Mouse (Mus musculus) kidney, embryonic 15.5 days (tissue): ENCODE results near the gene Slco1a1. TPM values are rescaled to one million over a fixed set of nuclear protein-coding genes. Genes with fewer than 3 reads are reported as not detected.
A peak's percentile ranks its signal among the peaks of the same experiment; 100 is the strongest.
"Not testable (repeated sequence)": the region's sequence is repeated elsewhere in the genome, so short reads cannot be mapped to it uniquely, and the experiment has no call there.

Source experiments
- ATAC-seq: fragments of 200-750 bp; cut with Nextera tagmentation; replicated peaks from 2 replicates; pipeline ENCODE4 v1.8.0; 2017; ENCODE audit warnings: moderate TSS enrichment; ENCODE audit not compliant: low FRiP score
- H3K27ac ChIP-seq: fragments of 300-500 bp; sonication (generic); 2 replicates; pipeline ENCODE4 v1.5.1; 2015; ENCODE audit warnings: mild to moderate bottlenecking, inconsistent platforms
- H3K27me3 ChIP-seq: fragments of 300-500 bp; sonication (generic); 2 replicates; pipeline ENCODE4 v1.6.1; 2015; ENCODE audit warnings: inconsistent platforms
- H3K36me3 ChIP-seq: fragments of 300-500 bp; sonication (generic); 2 replicates; pipeline ENCODE4 v1.6.1; 2015; ENCODE audit warnings: inconsistent platforms
- H3K4me1 ChIP-seq: fragments of 300-500 bp; sonication (generic); 2 replicates; pipeline ENCODE4 v1.6.1; 2015; ENCODE audit warnings: inconsistent platforms
- H3K4me2 ChIP-seq: fragments of 300-500 bp; sonication (generic); 2 replicates; pipeline ENCODE4 v1.6.1; 2015; ENCODE audit warnings: moderate library complexity, mild to moderate bottlenecking, inconsistent platforms
- H3K4me3 ChIP-seq: fragments of 300-500 bp; sonication (generic); replicated peaks from 2 replicates; pipeline ENCODE4 v1.5.1; 2015; ENCODE audit warnings: mild to moderate bottlenecking, inconsistent platforms
- H3K9ac ChIP-seq: fragments of 300-500 bp; sonication (generic); 2 replicates; pipeline ENCODE4 v1.6.1; 2015; ENCODE audit warnings: mild to moderate bottlenecking, inconsistent platforms
- H3K9me3 ChIP-seq: fragments of 300-500 bp; sonication (generic); replicated peaks from 2 replicates; pipeline ENCODE4 v1.6.1; 2016; ENCODE audit warnings: inconsistent platforms
- WGBS: fragments of 180-500 bp; shearing (Covaris S2); methylation state at CpG from one replicate; pipeline ENCODE4 v1.1.7; 2015; ENCODE audit warnings: mixed read lengths; 5-methylcytosine and 5-hydroxymethylcytosine counted together
- polyA plus RNA-seq: library from polyadenylated mRNA; unstranded; fragments of >200 nt; fragmentation: Nextera tagmentation; extraction: Ambion mirVana; gene quantifications from 2 replicates; pipeline ENCODE4 v1.2.1, GENCODE M21; 2015

Slco1a1 gene
- not detected in 2 replicates for polyA plus RNA-seq

DNA sequence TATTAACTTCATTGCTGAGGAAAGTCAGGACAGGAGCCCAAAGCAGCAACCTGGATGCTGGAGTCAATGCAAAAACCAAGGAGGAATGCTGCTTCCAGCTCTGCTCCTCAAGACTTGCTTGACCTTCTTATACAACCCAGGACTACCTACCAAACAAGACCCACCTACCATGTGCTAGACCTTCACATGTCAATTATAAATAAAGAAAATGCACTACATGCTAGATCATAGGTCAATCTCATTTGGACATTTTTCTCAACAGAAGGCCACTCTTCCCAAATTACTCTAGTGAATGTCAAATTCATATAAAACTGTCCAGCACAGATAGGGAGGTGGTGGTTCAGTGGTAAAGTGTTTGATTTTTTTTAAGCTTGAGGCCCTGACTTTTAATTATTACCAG, at the start of gene Slco1a1:
Slco1a1 (minus strand) TSS at position 101 of the 400 bp plus-strand sequence.
- Histone ChIP-seq H3K27ac (no peak within 1 kb of the TSS), H3K4me3 (no peak within 1 kb of the TSS)

DNA sequence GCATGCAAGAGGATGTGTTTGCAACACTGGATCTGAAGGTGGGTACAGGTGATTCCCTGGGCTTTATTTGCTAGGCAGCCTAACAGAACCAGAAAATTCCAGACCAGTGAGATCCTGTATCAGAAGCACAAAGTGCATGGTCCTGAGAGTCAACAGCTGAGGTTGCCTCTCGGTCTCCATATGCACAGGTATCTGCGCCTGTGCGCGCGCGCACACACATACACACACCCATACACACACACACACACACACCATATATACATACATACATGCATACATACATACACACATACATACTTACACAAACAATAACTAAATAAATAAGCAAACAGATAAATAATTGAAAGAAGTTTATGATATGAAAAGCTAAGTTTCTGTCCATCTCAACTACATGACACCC, 40.0 kb upstream of the Slco1a1 start:
- Histone ChIP-seq H3K4me1 (no peaks in the 10 kb centered on the region), H3K9me3 (no peaks in the 10 kb centered on the region), H3K27me3 (no peaks in the 10 kb centered on the region), H3K36me3 (no peaks in the 10 kb centered on the region), H3K4me2 (no peak overlapping the region), H3K9ac (no peak overlapping the region), H3K27ac (no peak overlapping the region), H3K4me3 (no peak overlapping the region)
- 98% methylated on average over 6 of the region's 6 CpGs for WGBS
- ATAC-seq, result no peak

More for the DNA sequence above, at the start of gene Slco1a1:
- Histone ChIP-seq H3K4me2 (no peak within 1 kb of the TSS), H3K36me3 (no peaks in the 10 kb centered on the region), H3K27me3 (no peaks in the 10 kb centered on the region), H3K9me3 (no peaks in the 10 kb centered on the region), H3K4me1 (no peaks in the 10 kb centered on the region), H3K9ac (no peak within 1 kb of the TSS)
- no peak for ATAC-seq

DNA sequence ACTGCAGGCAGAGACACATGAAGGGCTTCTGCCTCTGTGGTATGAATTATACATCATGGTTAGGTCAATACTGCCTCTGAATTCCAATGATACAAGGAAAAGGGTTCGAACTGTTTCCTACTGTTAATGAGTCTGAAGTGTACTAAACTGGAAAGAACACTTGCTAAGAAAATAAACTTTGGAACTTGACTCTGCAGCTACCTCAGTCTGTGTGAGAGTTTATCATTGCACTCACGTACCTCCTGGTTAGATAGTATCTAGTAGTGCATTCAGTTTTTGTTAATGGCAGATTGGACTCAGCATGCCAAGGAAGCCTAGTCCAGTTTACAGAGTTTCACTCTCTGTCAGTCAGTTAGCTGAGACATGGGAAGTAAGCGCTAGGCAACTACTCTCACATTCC, 37.9 kb upstream of the Slco1a1 start:
- no peaks in the 10 kb centered on the region for H3K27me3 ChIP-seq

DNA sequence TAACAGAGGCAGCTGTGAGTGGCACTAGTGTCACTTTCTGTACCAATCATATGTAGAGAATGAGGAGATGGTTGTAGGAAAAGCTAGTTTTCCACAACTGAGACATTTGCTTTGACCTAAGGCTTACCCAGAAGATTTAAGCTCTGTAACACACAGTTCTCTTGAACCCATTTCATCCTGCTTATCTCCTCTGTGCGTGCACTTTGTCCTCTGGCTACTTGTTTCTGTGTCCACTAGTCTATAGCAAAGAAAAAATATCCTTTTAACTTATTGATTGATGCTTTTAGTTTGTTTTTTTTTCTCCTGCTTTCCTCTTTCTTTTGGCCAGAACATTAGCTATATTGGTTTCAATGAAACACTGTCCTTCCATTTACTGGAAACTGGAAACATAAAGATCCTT, 15.7 kb upstream of the Slco1a1 start:
- H3K4me1 ChIP-seq, result no peaks in the 10 kb centered on the region
- no peak overlapping the region for H3K9ac ChIP-seq
- H3K4me3 ChIP-seq, result no peak overlapping the region
- no peaks in the 10 kb centered on the region for H3K27me3 ChIP-seq
- no peaks in the 10 kb centered on the region for H3K36me3 ChIP-seq
- no peaks in the 10 kb centered on the region for H3K9me3 ChIP-seq
- H3K27ac ChIP-seq, result no peak overlapping the region
- no peak for ATAC-seq
- H3K4me2 ChIP-seq, result no peak overlapping the region
- WGBS, result 65% methylated on average over 1 of the region's 1 CpGs

More for the DNA sequence above, 37.9 kb upstream of the Slco1a1 start:
- Histone ChIP-seq H3K4me3 (no peak overlapping the region), H3K9ac (no peak overlapping the region), H3K4me2 (no peak overlapping the region), H3K9me3 (no peaks in the 10 kb centered on the region), H3K4me1 (no peaks in the 10 kb centered on the region), H3K27ac (no peak overlapping the region), H3K36me3 (no peaks in the 10 kb centered on the region)
- WGBS, result 61% methylated on average over 3 of the region's 3 CpGs
- 0 out of 2 replicates have a peak, but pooled peaks have one; percentile 40 for ATAC-seq

DNA sequence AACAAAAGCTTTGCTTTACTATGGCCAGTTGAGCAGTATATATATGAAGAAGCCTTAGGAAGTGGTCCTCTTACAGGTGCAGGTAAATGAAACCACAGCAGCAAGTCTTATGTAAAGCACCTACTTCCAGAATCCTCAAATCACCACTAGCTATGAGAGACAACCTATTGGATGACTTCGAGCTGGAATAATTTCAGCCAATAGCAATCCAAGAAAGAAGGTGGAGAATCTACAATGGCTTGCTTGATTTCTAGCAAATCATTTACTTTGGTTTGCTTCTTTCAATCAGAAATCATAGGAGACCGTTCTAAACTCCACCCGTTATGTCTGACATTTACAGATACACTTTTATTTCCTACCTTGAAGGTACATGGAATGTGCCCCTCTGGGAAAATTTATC, 15.1 kb upstream of the Slco1a1 start:
- WGBS, result 85% methylated on average over 3 of the region's 3 CpGs
- H3K9me3 ChIP-seq, result no peaks in the 10 kb centered on the region
- no peak overlapping the region for H3K4me2 ChIP-seq
- H3K9ac ChIP-seq, result no peak overlapping the region
- no peaks in the 10 kb centered on the region for H3K36me3 ChIP-seq
- no peaks in the 10 kb centered on the region for H3K4me1 ChIP-seq
- H3K27ac ChIP-seq, result no peak overlapping the region
- no peak for ATAC-seq
- no peaks in the 10 kb centered on the region for H3K27me3 ChIP-seq
- no peak overlapping the region for H3K4me3 ChIP-seq

DNA sequence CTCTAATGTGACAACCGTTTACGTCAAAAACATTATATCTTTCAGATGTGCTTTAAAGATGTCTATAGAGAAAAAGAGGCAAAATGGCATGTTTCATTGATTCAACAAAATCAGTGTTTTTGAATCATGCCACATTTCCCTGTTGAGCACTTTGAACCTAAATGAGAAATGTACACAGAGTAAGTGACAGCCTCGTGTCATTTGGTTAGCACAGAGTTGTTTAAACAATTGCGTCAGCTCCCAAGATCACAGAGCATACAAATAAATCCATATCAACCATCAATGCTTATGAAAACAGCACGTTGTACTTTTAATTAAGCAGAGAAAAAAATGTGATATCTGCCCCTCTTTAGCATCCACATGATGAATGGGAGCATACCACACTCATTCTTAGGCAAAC, 13.7 kb upstream of the Slco1a1 start:
- WGBS, result 68% methylated on average over 5 of the region's 5 CpGs
- ATAC-seq, result no peak
- H3K9ac ChIP-seq, result no peak overlapping the region
- no peak overlapping the region for H3K4me3 ChIP-seq
- no peaks in the 10 kb centered on the region for H3K27me3 ChIP-seq
- no peaks in the 10 kb centered on the region for H3K4me1 ChIP-seq
- no peak overlapping the region for H3K27ac ChIP-seq
- no peaks in the 10 kb centered on the region for H3K36me3 ChIP-seq
- no peaks in the 10 kb centered on the region for H3K9me3 ChIP-seq
- H3K4me2 ChIP-seq, result no peak overlapping the region

DNA sequence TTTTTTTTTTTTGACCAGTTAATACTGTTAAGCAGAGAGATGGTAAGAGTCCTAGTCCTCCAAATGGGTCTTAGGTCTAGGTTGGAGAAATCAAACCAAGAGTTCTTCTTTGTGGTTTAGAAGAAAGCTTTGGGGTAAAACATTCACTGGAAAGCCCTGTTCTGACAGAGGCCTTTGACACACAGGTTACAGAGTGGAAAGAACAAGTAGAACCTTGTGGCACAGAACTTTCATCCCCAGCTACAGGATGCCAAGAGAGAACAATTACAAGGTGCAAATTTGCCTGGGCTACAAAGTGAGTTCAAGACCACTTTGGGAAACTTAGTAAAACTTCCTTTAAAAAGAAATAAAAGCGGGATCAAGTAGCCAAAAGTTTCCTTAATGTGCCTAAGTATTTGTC, 6.3 kb downstream of the Slco1a1 start:
- H3K4me1 ChIP-seq, result no peaks in the 10 kb centered on the region
- no peaks in the 10 kb centered on the region for H3K36me3 ChIP-seq
- no peaks in the 10 kb centered on the region for H3K9me3 ChIP-seq
- no peak overlapping the region for H3K4me2 ChIP-seq
- no peaks in the 10 kb centered on the region for H3K27me3 ChIP-seq
- WGBS, result 84% methylated on average over 1 of the region's 1 CpGs
- H3K4me3 ChIP-seq, result no peak overlapping the region
- no peak overlapping the region for H3K27ac ChIP-seq
- ATAC-seq, result no peak
- no peak overlapping the region for H3K9ac ChIP-seq

DNA sequence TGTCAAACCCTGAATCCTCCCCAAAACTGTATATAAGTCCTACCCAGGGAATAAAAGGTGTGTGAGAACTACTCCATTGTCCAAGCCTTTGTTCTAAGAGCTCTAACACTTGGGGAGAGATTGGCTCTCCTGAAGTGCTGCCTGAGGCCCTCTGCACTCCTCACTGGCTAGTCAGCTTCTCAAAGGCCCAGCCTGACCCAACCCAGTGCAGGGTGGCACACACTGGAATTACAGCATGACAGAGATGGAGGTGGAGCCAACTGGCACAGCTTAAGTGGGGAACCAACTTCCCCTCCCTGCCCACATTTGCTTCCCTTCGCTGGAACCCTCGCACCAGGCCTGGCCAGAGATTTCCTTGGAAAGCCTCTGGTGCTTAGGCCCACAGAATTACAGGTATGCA, 48.6 kb downstream of the Slco1a1 start:
- WGBS, result 66% methylated on average over 2 of the region's 2 CpGs
- ATAC-seq, result no peak
- H3K4me3 ChIP-seq, result no peak overlapping the region

DNA sequence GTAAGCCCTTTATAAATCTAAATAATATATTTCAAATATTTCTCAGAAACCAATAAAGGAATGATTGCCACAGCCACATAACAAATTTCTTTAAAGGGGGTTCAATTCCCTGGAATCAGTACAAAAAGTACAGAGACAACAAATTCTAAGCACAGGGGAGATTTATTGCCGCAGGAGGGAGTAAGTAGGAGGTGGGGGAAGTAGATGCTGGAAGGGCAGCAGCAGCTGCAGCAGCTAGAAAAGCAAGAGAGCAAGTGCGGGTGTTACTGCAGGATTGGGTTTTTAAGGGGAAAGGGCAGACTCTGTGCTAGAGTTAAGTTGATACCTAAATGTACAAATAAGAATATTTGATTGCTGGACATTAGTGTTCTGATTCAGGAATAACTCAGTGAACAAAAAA, 57.0 kb downstream of the Slco1a1 start:
- no peak overlapping the region for H3K4me2 ChIP-seq
- H3K27ac ChIP-seq, result no peak overlapping the region
- WGBS, result 16% methylated on average over 2 of the region's 2 CpGs
- no peak for ATAC-seq
- H3K27me3 ChIP-seq, result no peaks in the 10 kb centered on the region
- no peaks in the 10 kb centered on the region for H3K9me3 ChIP-seq
- no peaks in the 10 kb centered on the region for H3K4me1 ChIP-seq
- no peak overlapping the region for H3K9ac ChIP-seq
- no peaks in the 10 kb centered on the region for H3K36me3 ChIP-seq
- no peak overlapping the region for H3K4me3 ChIP-seq

More for the DNA sequence above, 48.6 kb downstream of the Slco1a1 start:
- Histone ChIP-seq H3K9ac (no peak overlapping the region), H3K36me3 (no peaks in the 10 kb centered on the region), H3K4me1 (no peaks in the 10 kb centered on the region), H3K9me3 (0 out of 2 replicates have a peak, but pooled peaks cover 3% of the 10 kb centered on the region), H3K27ac (no peak overlapping the region), H3K27me3 (no peaks in the 10 kb centered on the region), H3K4me2 (no peak overlapping the region)

DNA sequence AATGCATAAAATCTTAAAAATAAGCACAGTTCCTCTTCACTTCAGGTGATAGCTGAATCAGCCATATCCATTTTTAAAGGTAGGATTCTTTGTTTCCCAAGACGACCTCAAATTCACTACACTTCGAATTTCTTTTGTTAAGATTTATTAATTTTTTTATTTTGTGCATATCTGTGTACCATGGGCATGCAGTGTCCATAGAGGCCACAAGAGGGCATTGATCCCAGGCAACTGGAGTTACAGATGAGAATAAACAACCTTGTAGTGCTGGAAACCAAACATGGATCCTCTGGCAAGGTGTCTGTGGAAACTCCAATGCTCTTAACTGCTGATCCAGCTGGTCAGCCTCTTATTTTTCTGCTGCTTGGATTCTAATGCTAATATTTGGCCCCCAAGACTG, 58.5 kb downstream of the Slco1a1 start:
- Histone ChIP-seq H3K9ac (no peak overlapping the region), H3K4me1 (no peaks in the 10 kb centered on the region), H3K36me3 (no peaks in the 10 kb centered on the region), H3K4me3 (no peak overlapping the region), H3K27me3 (no peaks in the 10 kb centered on the region), H3K4me2 (no peak overlapping the region), H3K9me3 (no peaks in the 10 kb centered on the region), H3K27ac (no peak overlapping the region)
- no peak for ATAC-seq
- 75% methylated on average over 2 of the region's 2 CpGs for WGBS

DNA sequence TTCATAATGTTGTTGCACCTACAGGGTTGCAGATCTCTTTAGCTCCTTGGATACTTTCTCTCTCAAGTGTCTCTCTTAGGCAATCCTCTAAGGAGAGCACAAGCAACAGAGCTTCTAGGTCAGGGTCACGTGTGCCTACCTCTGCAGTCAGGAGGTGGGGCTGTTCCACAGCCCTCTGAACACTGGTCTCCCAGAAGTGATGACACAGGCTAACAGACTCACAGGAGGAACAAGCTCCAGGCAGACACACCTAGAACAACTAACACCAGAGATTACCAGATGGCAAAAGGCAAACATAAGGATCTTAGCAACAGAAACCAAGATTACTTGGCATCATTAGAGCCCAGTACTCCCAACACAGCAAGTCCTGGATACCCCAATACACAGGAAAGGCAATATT, 64.2 kb downstream of the Slco1a1 start:
- no peak overlapping the region for H3K27ac ChIP-seq
- H3K27me3 ChIP-seq, result no peaks in the 10 kb centered on the region
- H3K4me2 ChIP-seq, result no peak overlapping the region
- H3K36me3 ChIP-seq, result no peaks in the 10 kb centered on the region
- no peak overlapping the region for H3K9ac ChIP-seq
- WGBS, result 60% methylated on average over 1 of the region's 1 CpGs
- no peaks in the 10 kb centered on the region for H3K9me3 ChIP-seq
- H3K4me1 ChIP-seq, result no peaks in the 10 kb centered on the region
- no peak for ATAC-seq
- no peak overlapping the region for H3K4me3 ChIP-seq

DNA sequence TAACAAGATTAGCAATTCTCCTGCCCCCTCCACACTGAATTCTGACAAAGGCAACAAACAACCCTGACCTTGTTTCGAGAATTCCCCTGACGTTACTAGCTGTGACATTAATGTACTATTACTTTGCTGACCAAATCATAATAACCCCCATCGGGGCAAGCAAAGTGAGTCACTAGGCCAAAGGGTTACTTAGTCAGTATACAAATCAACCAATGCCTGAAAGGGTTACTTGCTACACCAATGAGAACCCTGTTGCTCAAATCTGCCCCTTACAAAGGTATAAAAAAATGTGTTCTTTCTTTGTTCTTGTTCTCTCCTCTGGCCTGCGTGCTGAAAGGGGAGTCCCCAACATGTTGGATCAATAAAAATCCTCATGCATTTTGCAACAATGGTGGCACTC, 71.0 kb downstream of the Slco1a1 start:
- H3K4me3 ChIP-seq, H3K9ac ChIP-seq, H3K27me3 ChIP-seq, H3K36me3 ChIP-seq, H3K27ac ChIP-seq, H3K4me1 ChIP-seq, H3K9me3 ChIP-seq, H3K4me2 ChIP-seq, ATAC-seq: not testable (repeated sequence)
- WGBS, result 66% methylated on average over 4 of the region's 4 CpGs

DNA sequence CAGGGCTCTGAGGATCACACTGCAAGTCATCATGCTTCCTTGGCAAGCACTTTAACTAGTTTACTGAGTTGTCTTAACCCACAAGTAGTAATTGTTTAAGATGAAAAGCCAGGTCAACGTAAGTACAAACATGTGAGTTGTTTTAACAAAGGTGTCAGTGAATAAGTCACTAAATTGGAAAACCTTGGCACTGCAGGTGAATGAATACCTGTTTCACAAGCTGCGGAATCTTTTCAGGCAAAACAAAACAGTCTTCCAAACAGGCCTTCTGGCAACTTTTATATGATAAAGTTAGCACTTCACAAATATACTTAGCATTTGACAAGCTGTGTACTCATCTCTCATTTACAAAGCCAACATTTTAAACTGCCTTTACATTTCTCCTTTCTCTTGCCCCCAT, 75.1 kb downstream of the Slco1a1 start:
- ATAC-seq, result 0 out of 2 replicates have a peak, but pooled peaks have one; percentile 12
- Histone ChIP-seq H3K9ac (no peak overlapping the region), H3K4me1 (no peaks in the 10 kb centered on the region), H3K27ac (no peak overlapping the region), H3K9me3 (no peaks in the 10 kb centered on the region), H3K27me3 (no peaks in the 10 kb centered on the region), H3K4me3 (no peak overlapping the region), H3K36me3 (no peaks in the 10 kb centered on the region), H3K4me2 (no peak overlapping the region)
- WGBS, result 71% methylated on average over 2 of the region's 2 CpGs
